Comparison of ENCODE assay signal across 14 mouse cellular contexts in genomic region chr13:42976144-42976543, GRCm38 (mm10).
"Had no signal": no experiment of that assay in that cellular context is flagged by ENCODE, and none has a peak within 500 bp of the region (broad histone marks: within the 10 kb centered on the region; RNA-seq: fewer than 3 reads in every experiment).

No protein-coding gene starts in this region.

- H3K9me3 ChIP-seq: limb, embryonic 10.5 days; lung, embryonic 15.5 days; midbrain, embryonic 10.5 days; midbrain, embryonic 15.5 days had no signal

- H3K4me3 ChIP-seq: left cerebral cortex, adult 2 months; limb, embryonic 10.5 days; lung, embryonic 15.5 days; midbrain, embryonic 10.5 days; midbrain, embryonic 15.5 days had no signal

- H3K27me3 ChIP-seq: lung, embryonic 15.5 days; midbrain, embryonic 15.5 days had no signal

- H3K27ac ChIP-seq: limb, embryonic 10.5 days; lung, embryonic 15.5 days; midbrain, embryonic 10.5 days; midbrain, embryonic 15.5 days had no signal

- H3K4me2 ChIP-seq: liver, embryonic 11.5 days; lung, embryonic 15.5 days; midbrain, embryonic 15.5 days had no signal

- DNase-seq: kidney, adult 11 months; kidney, postnatal 10 days; kidney, postnatal 4 days; lung, postnatal 14 days; right cerebral cortex, postnatal 4 days; spleen, adult 18-20 months; thymus, adult 18-20 months; thymus, postnatal 14 days had no signal

- ATAC-seq: midbrain, embryonic 15.5 days had no signal

- H3K9ac ChIP-seq: lung, embryonic 15.5 days; midbrain, embryonic 15.5 days had no signal

- H3K36me3 ChIP-seq: limb, embryonic 10.5 days; lung, embryonic 15.5 days; midbrain, embryonic 10.5 days; midbrain, embryonic 15.5 days had no signal

- H3K4me1 ChIP-seq: limb, embryonic 10.5 days; lung, embryonic 15.5 days had no signal
